Mouse (Mus musculus): ENCODE data around the gene Akap8.
A peak's percentile ranks its signal among the peaks of the same experiment; 100 is the strongest.

Akap8 gene

DNA sequence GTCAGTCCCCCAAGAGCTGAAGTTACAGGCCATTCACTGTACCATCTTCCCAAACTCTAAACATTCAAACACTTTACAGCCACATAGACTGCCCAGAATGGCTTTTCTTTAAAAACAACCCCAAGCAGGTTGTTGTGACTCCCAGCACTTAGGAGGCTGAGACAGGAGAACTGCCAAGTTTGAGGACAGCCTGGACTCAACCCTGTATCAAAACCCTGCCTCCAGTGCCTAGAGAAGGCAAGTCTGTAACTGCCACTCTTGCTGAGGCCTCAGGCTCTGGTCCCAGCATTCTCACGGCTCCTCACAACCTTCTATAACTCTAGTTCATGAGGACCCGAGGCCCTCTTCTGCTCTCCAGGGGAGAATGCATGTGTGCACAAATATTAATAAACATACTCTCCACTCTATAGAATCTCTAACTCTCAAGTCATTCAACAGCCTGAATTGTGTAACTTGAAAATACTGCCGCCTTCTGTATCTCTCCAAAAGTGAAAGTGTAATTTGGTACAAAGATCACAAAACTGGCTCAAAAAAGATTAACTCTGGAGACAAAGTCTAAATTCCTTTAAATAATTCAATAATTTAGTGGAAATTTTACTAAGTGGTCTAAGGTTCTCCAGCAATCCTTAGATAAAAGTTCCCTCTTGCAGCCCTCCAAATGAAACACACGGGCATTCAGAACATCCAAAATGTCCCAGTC lies 39.3 kb downstream of the Akap8 start:
- peak in 1 of 2 experiments; percentile 30 for DNase-seq

DNA sequence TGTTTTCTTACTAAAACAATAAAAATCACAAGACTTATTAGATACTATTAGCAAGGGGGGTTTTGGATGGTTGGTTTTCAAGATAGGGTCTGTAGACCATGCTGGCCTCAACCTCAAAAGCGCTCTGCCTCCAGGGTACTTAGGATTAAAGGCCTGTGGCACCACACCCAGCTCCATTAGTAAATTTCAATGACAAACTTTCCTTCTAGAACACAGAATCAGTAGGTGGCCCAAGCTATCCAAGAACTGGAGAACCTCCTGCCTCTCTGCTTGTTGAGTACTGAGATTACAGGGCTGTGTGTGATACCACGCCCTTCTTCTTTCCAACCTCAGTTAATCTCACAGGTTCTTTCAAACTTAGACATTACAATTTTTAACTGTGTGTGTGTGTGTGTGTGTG lies 39.9 kb downstream of the Akap8 start:
- no peak for DNase-seq

DNA sequence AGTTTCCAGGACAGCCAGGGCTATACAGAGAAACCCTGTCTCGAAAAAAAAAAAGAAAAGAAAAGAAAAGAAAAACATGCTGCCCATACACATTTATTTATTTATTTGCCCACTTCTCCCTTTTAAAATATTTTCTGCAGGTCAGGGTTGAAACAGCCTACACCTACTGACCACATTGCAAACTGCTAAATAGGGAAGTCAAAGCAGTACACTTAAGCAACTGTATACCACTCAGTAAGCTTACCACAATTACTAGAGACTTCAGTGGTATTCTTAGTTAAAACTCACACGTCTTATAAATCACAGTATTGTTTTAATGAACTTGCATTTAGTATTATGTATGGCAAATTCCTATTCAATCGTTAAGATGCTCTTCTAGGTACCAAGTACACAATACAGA lies 40.5 kb downstream of the Akap8 start:
- no peak for DNase-seq

DNA sequence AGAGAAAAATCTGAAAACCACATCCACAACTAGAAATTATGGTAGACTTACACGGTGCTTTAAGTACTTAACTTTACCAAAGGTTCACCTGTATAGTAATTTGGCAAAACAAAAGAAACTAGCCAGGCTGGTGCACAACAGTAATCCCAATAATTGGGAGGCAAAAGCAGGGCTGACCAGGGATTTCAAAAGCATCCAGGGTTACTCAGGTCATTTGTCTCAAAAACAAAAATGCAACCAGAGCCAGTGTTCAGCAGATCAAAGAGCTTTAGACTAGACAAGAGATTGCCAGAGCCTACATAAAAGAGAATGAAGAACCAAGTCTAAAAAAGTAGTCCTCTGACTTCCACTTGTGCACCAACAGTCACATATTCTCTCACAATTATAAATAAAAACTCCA lies 43.8 kb downstream of the Akap8 start:
- no peak for DNase-seq

DNA sequence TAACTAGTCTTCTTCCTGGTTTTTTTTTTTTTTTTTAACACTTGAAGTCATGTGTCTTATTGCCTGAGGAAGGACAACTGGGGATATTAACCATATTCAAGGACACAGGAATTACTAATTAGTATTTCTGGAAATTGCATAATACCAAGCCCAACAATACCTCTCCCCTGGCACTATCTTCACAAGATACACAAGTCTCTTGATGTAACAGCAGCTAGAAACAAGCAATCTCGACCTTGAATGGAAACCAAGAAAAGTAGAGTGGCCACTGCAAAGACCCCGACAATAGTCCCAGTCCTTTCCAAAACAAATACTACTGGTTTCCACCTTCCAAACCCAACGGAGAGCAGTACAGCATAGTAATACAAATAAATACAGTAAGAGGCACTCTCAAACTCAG lies 45.5 kb downstream of the Akap8 start:
- no peak for DNase-seq

DNA sequence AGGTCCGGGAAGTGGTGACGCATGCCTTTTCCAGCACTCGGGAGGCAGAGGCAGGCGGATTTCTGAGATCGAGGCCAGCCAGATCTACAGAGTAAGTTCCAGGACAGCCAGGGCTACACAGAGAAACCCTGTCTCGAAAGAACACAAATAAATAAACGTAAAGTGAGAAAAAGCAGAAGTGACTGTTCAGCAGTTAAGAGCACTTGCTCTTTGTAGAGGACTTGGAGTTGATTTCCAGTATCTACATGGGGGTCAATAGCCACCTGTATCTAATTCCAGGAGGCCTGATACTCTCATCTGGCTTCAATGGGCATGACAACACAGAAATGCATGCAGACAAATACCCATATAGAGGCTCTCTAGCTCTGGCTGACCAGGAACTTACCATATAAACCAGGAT lies 51.9 kb downstream of the Akap8 start:
- DNase-seq: no peak

DNA sequence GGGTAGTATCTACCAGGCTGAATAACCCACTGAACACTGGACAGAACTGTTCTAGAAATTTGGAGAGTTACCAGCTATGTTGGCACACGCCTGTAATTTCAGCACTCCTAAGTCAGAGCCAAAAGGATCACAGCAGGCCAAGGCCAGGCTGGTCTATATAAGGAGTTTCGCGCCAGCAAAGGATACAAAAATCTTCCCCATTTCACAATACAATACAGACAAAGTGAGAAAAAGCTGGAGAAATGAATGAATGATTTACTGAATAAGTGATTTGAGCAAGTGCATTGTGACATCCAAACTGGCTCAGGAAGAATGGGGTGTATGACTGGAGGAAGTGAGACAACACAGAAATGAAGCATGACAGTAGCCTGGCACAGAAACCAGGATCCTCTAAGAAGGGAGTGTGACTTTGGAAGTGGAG lies 52.5 kb downstream of the Akap8 start:
- DNase-seq: no peak

DNA sequence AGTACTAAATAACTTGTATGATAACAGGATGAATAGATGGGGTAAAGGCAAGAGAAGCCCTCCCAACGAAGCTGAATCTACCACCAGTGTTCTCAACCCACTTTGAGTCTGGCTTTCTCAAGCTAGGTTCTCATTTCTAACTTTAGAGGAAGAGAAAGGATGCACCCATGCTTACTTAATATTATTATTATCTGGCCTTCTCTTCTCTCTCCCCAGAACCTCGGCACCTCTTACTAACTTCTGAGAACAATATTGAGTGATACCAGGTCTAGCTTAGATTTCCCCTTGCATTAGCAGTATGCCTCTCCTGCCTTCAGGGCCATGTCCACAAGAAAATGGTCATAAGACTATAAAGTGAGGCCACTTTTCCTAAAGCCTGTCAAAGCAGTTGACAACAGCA lies 52.9 kb downstream of the Akap8 start:
- no peak for DNase-seq

DNA sequence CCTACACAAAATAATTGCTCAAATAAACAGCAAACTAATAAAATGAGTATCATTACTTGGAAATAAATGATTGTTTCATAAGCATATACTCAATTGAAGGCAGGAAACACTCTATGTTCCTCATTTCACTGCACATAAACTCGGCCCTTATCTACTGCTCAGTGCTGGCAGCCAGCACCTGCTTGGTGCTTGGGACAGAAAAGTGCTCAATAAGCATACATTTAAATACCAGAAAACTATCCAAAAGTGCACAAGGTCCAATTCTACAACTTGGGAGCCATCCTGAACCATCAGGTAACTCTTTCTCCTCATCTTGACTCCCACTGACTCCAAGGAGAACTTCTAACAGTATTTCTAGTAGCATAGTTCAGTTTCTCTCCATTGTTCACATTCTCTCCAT lies 53.4 kb downstream of the Akap8 start:
- no peak for DNase-seq

DNA sequence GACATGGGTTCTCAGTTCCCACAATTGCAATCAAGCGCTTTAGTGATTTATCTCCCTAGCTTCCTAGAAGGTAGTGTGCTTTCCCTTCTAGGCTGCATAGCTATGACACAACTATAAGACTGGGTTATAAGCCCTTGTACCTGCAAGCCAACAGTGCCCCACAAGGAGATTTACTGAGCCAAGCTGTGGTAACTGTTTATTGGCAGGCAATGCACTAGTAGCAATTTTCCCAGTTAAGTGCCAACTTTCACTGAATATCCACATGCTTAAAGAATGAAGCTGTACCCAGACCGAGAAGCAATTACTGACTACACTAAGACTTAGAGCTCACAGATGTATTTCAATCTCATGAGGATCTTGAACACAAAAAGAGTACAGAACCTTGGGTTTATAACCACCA lies 57.4 kb downstream of the Akap8 start:
- peak in 1 of 2 experiments; percentile 35 for DNase-seq

DNA sequence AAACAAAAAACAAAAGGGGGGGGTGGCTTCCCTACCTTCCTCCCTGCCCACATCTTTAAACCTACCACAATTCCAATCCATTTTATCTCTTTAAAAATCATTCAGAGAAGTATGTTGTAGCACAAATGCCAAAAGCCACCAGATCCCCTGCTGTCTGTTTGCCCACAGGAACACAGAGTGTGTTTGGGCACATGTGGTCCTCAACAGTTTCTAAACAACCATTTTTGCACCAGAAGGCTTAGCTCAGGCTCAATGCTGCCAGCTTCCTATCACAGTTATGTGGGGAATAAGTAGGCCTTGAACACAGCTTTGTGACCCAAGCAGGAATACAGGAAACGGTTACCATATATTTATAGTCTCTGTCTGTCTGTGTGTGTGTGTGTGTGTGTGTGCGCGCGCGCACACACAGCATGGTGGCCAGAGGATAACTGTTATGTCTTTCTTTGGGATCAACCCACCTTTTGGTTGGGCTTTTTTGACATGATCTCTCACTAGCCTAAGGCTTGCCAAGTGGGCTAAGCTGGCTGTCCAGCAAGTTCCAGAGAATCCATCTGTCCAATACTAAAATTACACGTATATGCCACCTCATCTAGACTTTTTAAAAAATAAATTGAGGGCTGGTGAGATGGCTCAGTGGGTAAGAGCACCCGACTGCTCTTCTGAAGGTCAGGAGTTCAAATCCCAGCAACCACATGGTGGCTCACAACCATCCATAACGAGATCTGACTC lies 58.0 kb downstream of the Akap8 start:
- no peak for DNase-seq

DNA sequence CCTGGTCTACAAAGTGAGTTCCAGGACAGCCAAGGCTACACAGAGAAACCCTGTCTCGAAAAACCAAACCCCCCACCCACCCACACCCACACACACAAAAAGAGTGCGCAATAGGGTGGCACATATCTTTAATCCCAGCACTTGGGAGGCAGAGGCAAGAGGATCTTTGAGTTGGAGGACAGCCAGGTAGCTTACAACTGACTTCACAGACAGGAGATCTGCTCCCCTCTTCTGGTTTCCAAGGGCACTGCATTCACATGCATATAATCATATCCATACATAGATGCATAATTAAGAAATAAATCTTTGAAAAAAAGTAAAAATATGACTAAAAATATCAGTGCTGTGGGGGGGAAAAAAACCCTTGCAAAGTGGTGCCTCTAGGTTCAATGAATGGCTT lies 62.2 kb downstream of the Akap8 start:
- DNase-seq: no peak

DNA sequence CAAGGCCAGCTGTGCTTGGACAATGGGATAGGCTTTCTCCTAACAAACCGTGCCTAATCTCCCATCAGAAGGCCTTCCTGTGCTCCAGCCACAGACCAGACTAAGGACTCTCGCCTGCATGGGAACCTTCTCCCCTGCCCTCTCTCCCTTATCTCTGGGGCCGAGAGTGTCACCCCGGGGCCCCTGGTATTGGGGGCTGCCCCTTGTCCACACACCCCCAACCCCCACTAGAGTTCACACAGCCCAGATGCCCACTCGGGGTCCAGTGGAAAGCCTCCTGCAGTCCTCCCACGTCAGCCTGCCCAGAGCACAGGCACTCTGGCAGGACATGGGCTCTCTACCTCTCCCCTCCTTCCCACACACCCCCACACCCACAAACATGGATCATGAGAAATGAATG lies 63.1 kb downstream of the Akap8 start:
- no peak for DNase-seq

DNA sequence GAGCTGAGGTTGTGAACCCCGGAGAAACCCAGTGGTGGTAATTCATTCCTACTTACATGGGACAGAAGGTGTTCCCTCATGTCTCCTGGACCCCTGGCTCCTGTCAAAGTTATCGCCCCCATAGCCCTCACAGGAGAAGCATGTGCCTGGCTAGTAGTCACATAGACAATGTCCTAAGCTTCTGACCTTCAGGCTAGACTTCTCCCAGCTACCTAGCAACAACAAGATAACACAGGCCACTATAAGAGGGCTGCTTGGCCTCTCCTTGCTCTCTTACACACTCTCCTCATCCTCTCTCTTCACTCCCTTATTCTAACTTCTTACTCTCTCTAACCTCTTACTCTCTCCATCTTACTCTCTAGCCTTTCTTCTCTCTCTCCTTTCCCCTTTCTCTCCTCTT lies 63.6 kb downstream of the Akap8 start:
- no peak for DNase-seq

DNA sequence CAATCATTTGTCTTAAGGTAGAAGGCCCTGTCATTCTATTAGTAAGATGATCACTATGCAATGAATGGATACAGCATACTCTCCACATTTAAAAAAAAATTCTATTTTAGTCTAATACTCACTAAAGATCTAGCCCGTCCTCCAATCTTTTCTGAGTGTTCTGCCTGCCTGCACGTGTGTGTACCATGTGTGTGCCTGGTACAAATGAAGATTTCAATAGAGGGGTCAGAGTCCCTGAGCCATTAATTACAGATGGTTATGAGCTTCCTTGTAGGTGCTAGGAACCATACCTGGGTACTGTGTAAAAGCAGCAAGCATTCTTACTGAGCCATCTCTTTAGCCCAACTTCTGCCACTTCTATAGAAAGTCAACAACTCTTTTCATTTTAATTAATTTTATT lies 64.1 kb downstream of the Akap8 start:
- no peak for DNase-seq

Data from kidney, postnatal 36 days (tissue).